Mouse (Mus musculus): ENCODE data around the gene Ubxn2a.

DNA sequence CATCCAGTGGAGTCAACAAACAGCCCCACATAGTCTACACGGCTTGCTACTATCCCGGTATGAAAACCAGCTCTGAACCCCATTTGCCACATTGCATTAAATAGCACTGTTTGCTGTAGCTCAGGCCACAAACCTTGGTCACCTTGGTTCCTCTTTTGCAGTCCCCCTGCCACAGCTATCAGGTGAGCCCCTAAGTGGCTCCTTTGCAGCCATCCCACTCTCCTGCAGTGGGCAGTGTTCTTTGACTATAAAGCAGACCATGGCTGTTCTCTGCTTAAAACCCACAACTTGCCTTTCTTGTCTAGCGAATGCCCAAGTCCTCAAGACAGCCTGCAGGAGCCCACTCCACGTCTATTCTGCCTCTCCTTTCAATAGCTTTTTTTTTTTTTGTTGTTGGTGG, 35.2 kb downstream of the Ubxn2a start:
- TF ChIP-seq POLR2A (IDR thresholded peaks at IDR 0.05; ENCODE audit: borderline replicate concordance, extremely low read depth, low read depth, low read length) (no peak), CTCF (IDR thresholded peaks at IDR 0.05; ENCODE audit: insufficient read depth, low read length) (no peak)
